Mouse (Mus musculus): ENCODE data around the gene Gm12184. TPM values are rescaled to one million over a fixed set of nuclear protein-coding genes. Genes with fewer than 3 reads are reported as not detected.
"Not testable (repeated sequence)": the region's sequence is repeated elsewhere in the genome, so short reads cannot be mapped to it uniquely, and the experiment has no call there.

Gm12184 gene
- polyA plus RNA-seq, 1 experiment from 2014 or later: 5.2 TPM

- 84% methylated on average over 3 of the region's 3 CpGs for WGBS
- Histone ChIP-seq H3K4me2 (no peak overlapping the region), H3K27ac (no peak overlapping the region), H3K9me3 (replicated peaks) (no peaks in the 10 kb centered on the region), H3K4me3 (no peak overlapping the region), H3K36me3 (ENCODE audit: poor library complexity, severe bottlenecking) (no peaks in the 10 kb centered on the region), H3K9ac (no peak overlapping the region), H3K27me3 (peaks cover 9% of the 10 kb centered on the region; the same call in 1 of the 2 replicates), H3K4me1 (0 out of 2 replicates have a peak, but pooled peaks cover 1% of the 10 kb centered on the region)
- ATAC-seq: no peak
These were observed 37.4 kb upstream of the Gm12184 start for GRCm38 (mm10) chr11:48863808-48864207.

GRCm38 (mm10) chr11:48862784-48863319 is 36.4 kb upstream of the Gm12184 start:
- ATAC-seq: no peak
- WGBS: 80% methylated on average over 1 of the region's 1 CpGs
- Histone ChIP-seq H3K4me3 (no peak overlapping the region), H3K36me3 (ENCODE audit: poor library complexity, severe bottlenecking) (no peaks in the 10 kb centered on the region), H3K9ac (no peak overlapping the region), H3K27ac (no peak overlapping the region), H3K9me3 (replicated peaks) (no peaks in the 10 kb centered on the region), H3K27me3 (peaks cover 9% of the 10 kb centered on the region; the same call in 1 of the 2 replicates), H3K4me1 (peaks cover 11% of the 10 kb centered on the region), H3K4me2 (no peak overlapping the region)

GRCm38 (mm10) chr11:48859014-48859413 is 32.6 kb upstream of the Gm12184 start:
- peaks cover 9% of the 10 kb centered on the region; the same call in 1 of the 2 replicates for H3K27me3 ChIP-seq
- peaks cover 26% of the 10 kb centered on the region for H3K4me1 ChIP-seq
- no peaks in the 10 kb centered on the region for H3K36me3 ChIP-seq (ENCODE audit: poor library complexity, severe bottlenecking)
- peak overlapping the region; percentile 61 for H3K4me3 ChIP-seq
- H3K27ac ChIP-seq: no peak overlapping the region
- no peak for ATAC-seq
- peak overlapping the region; percentile 30; the same call in 1 of the 2 replicates for H3K9ac ChIP-seq
- peak overlapping the region; percentile 85 for H3K4me2 ChIP-seq
- no peaks in the 10 kb centered on the region for H3K9me3 ChIP-seq (replicated peaks)
- WGBS: 1% methylated on average over 6 of the region's 6 CpGs

- peaks cover 37% of the 10 kb centered on the region for H3K4me1 ChIP-seq
- peak overlapping the region; percentile 65 for H3K9ac ChIP-seq
- peak overlapping the region; percentile 85 for H3K4me2 ChIP-seq
- ATAC-seq: peak; percentile 71
- H3K27me3 ChIP-seq: peaks cover 8% of the 10 kb centered on the region; the same call in 1 of the 2 replicates
- under 1% methylated on average over 31 of the region's 31 CpGs for WGBS
- no peaks in the 10 kb centered on the region for H3K9me3 ChIP-seq (replicated peaks)
- H3K27ac ChIP-seq: no peak overlapping the region
- no peaks in the 10 kb centered on the region for H3K36me3 ChIP-seq (ENCODE audit: poor library complexity, severe bottlenecking)
- peak overlapping the region; percentile 61 for H3K4me3 ChIP-seq
These were observed 27.2 kb upstream of the Gm12184 start for GRCm38 (mm10) chr11:48853474-48854180.

- peak overlapping the region; percentile 61 for H3K4me3 ChIP-seq
- H3K27me3 ChIP-seq: peaks cover 10% of the 10 kb centered on the region; the same call in 1 of the 2 replicates
- 7% methylated on average over 23 of the region's 23 CpGs for WGBS
- H3K36me3 ChIP-seq (ENCODE audit: poor library complexity, severe bottlenecking): no peaks in the 10 kb centered on the region
- ATAC-seq: peak; percentile 9
- peak overlapping the region; percentile 65 for H3K9ac ChIP-seq
- peaks cover 29% of the 10 kb centered on the region for H3K4me1 ChIP-seq
- H3K4me2 ChIP-seq: peak overlapping the region; percentile 85
- H3K27ac ChIP-seq: no peak overlapping the region
- no peaks in the 10 kb centered on the region for H3K9me3 ChIP-seq (replicated peaks)
These were observed 26.4 kb upstream of the Gm12184 start for GRCm38 (mm10) chr11:48852624-48853473.

GRCm38 (mm10) chr11:48852190-48852589 is 25.7 kb upstream of the Gm12184 start:
- Histone ChIP-seq H3K4me2 (peak overlapping the region; percentile 85; the same call in 1 of the 2 replicates), H3K9me3 (replicated peaks) (no peaks in the 10 kb centered on the region), H3K27ac (no peak overlapping the region), H3K4me1 (peaks cover 26% of the 10 kb centered on the region), H3K27me3 (peaks cover 10% of the 10 kb centered on the region; the same call in 1 of the 2 replicates), H3K36me3 (ENCODE audit: poor library complexity, severe bottlenecking) (no peaks in the 10 kb centered on the region), H3K4me3 (peak overlapping the region; percentile 61; the same call in 1 of the 2 replicates), H3K9ac (no peak overlapping the region)
- WGBS: 75% methylated on average over 4 of the region's 4 CpGs
- ATAC-seq: no peak

- Histone ChIP-seq H3K9ac (no peak overlapping the region), H3K36me3 (ENCODE audit: poor library complexity, severe bottlenecking) (no peaks in the 10 kb centered on the region), H3K9me3 (replicated peaks) (no peaks in the 10 kb centered on the region), H3K27ac (no peak overlapping the region), H3K4me2 (no peak overlapping the region), H3K4me3 (no peak overlapping the region), H3K27me3 (peaks cover 10% of the 10 kb centered on the region; the same call in 1 of the 2 replicates), H3K4me1 (peaks cover 26% of the 10 kb centered on the region)
- WGBS: 79% methylated on average over 4 of the region's 4 CpGs
- no peak for ATAC-seq
These were observed 25.0 kb upstream of the Gm12184 start for GRCm38 (mm10) chr11:48851270-48851995.

GRCm38 (mm10) chr11:48850240-48850639 is 23.8 kb upstream of the Gm12184 start:
- H3K27ac ChIP-seq: no peak overlapping the region
- no peak overlapping the region for H3K4me2 ChIP-seq
- no peak overlapping the region for H3K4me3 ChIP-seq
- H3K27me3 ChIP-seq: peaks cover 10% of the 10 kb centered on the region; the same call in 1 of the 2 replicates
- H3K9ac ChIP-seq: no peak overlapping the region
- WGBS: 59% methylated on average over 2 of the region's 2 CpGs
- peaks cover 26% of the 10 kb centered on the region for H3K4me1 ChIP-seq
- H3K36me3 ChIP-seq (ENCODE audit: poor library complexity, severe bottlenecking): no peaks in the 10 kb centered on the region
- H3K9me3 ChIP-seq (replicated peaks): no peaks in the 10 kb centered on the region
- ATAC-seq: no peak

GRCm38 (mm10) chr11:48846881-48847280 is 20.4 kb upstream of the Gm12184 start:
- no peak for ATAC-seq
- Histone ChIP-seq H3K27me3 (peaks cover 10% of the 10 kb centered on the region), H3K36me3 (ENCODE audit: poor library complexity, severe bottlenecking) (no peaks in the 10 kb centered on the region), H3K9me3 (replicated peaks) (no peaks in the 10 kb centered on the region), H3K4me2 (no peak overlapping the region), H3K4me1 (no peaks in the 10 kb centered on the region), H3K9ac (no peak overlapping the region), H3K4me3 (no peak overlapping the region), H3K27ac (no peak overlapping the region)
- 66% methylated on average over 5 of the region's 5 CpGs for WGBS

- not testable (repeated sequence) for H3K9me3 ChIP-seq (replicated peaks); H3K4me2 ChIP-seq; H3K4me1 ChIP-seq; H3K9ac ChIP-seq; H3K4me3 ChIP-seq; H3K36me3 ChIP-seq (ENCODE audit: poor library complexity, severe bottlenecking); H3K27ac ChIP-seq; ATAC-seq
- H3K27me3 ChIP-seq: peaks cover 10% of the 10 kb centered on the region
- WGBS: 78% methylated on average over 2 of the region's 2 CpGs
These were observed 19.9 kb upstream of the Gm12184 start for GRCm38 (mm10) chr11:48846362-48846761.

- peaks cover 10% of the 10 kb centered on the region for H3K27me3 ChIP-seq
- H3K4me1 ChIP-seq: no peaks in the 10 kb centered on the region
- no peaks in the 10 kb centered on the region for H3K36me3 ChIP-seq (ENCODE audit: poor library complexity, severe bottlenecking)
- H3K9me3 ChIP-seq (replicated peaks): no peaks in the 10 kb centered on the region
- ATAC-seq: no peak
- H3K4me3 ChIP-seq: no peak overlapping the region
- no peak overlapping the region for H3K4me2 ChIP-seq
- WGBS: 42% methylated on average over 13 of the region's 13 CpGs
- no peak overlapping the region for H3K27ac ChIP-seq
- H3K9ac ChIP-seq: no peak overlapping the region
These were observed 18.9 kb upstream of the Gm12184 start for GRCm38 (mm10) chr11:48845244-48845815.

All from forebrain, embryonic 13.5 days (tissue).